Mouse (Mus musculus): ENCODE data around the gene Prrg4. TPM values are rescaled to one million over a fixed set of nuclear protein-coding genes. Genes with fewer than 3 reads are reported as not detected.
"Not testable (repeated sequence)": the region's sequence is repeated elsewhere in the genome, so short reads cannot be mapped to it uniquely, and the experiment has no call there.

Gene Prrg4
- polyA plus RNA-seq (2014; fragmentation: Nextera tagmentation; extraction: Ambion mirVana), result 2.1 and 2.9 TPM in 2 replicates

DNA sequence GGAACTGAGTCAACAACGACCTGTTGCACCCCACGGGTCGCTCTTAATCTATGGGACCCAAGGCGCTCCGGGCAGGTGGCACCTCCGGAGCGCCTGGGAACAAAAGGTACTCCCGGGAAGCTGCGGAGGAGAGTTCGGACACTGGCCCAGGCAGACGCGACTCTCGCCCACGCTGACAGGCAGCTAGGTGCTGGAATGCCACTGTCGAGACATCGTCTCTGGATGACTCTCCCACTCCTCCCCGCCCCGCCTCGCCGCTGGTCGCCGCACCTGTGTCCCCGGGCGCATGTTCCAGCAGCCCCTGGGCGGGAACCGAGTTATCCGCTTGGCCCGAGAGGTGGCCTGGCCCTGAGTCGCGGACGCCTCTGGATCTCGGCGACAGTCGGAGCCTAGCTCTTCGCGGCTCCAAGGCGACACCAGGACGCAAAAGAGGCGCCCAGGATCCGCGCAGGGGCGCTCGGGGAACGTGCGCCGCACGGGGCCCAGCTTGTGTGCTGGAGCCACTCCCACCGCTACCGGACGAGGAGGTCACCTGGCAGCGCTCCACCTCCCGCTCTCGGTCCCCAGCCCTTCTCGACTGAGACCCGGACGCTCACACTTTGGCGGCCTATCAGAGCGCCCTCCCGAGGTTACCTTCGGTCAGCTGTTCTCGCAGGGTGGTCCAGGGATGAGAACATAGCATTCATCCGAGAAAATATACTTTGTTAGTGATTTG, at the start of gene Prrg4:
Prrg4 (minus strand) TSS at position 601 of the 715 bp plus-strand sequence.
- Histone ChIP-seq H3K36me3 (ENCODE audit: control insufficient read depth, insufficient read depth, low read length) (no peaks in the 10 kb centered on the region), H3K27me3 (ENCODE audit: control insufficient read depth, insufficient read depth, low read length) (peaks cover 4% of the 10 kb centered on the region; the same call in 1 of the 2 replicates), H3K4me3 (ENCODE audit: low read length) (peak within 1 kb of the TSS; percentile 57), H3K9me3 (ENCODE audit: control insufficient read depth, low read length) (no peaks in the 10 kb centered on the region), H3K4me2 (replicated peaks; ENCODE audit: low read depth, low read length) (peak within 1 kb of the TSS; percentile 99), H3K9ac (ENCODE audit: low read depth, low read length) (peak within 1 kb of the TSS; percentile 60), H3K27ac (ENCODE audit: low read depth, low read length) (no peak within 1 kb of the TSS), H3K4me1 (ENCODE audit: control insufficient read depth, insufficient read depth, low read length) (no peaks in the 10 kb centered on the region)
- under 1% methylated on average over 62 of the region's 62 CpGs for WGBS
- peak; percentile 82 for ATAC-seq (ENCODE audit: low FRiP score, low TSS enrichment)

- Histone ChIP-seq H3K27me3 (ENCODE audit: control insufficient read depth, insufficient read depth, low read length) (no peaks in the 10 kb centered on the region), H3K9ac (ENCODE audit: low read depth, low read length) (no peak overlapping the region), H3K36me3 (ENCODE audit: control insufficient read depth, insufficient read depth, low read length) (no peaks in the 10 kb centered on the region), H3K4me3 (ENCODE audit: low read length) (no peak overlapping the region), H3K9me3 (ENCODE audit: control insufficient read depth, low read length) (no peaks in the 10 kb centered on the region), H3K27ac (ENCODE audit: low read depth, low read length) (no peak overlapping the region), H3K4me1 (ENCODE audit: control insufficient read depth, insufficient read depth, low read length) (no peaks in the 10 kb centered on the region), H3K4me2 (replicated peaks; ENCODE audit: low read depth, low read length) (no peak overlapping the region)
- ATAC-seq (ENCODE audit: low FRiP score, low TSS enrichment), result no peak
- 23% methylated on average over 10 of the region's 10 CpGs for WGBS
Measured at GRCm38 (mm10) chr2:104887882-104888566, 38.3 kb upstream of the Prrg4 start.

DNA sequence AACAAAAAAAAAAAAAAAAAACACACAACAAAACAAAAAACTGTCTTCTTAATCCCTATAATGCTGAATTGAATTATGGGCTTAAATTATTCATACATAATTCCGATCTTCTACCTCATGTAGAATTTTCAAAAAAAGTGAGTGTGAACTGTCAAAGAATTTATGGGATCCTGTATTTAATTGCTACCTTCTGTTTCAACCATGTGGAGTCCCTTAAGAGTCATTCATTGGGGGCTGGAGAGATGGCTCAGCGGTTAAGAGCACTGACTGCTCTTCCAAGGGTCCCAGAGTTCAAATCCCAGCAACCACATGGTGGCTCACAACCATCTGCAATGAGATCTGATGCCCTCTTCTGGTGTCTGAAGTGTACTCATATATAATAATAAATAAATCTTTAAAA, 37.7 kb upstream of the Prrg4 start:
- H3K36me3 ChIP-seq (ENCODE audit: control insufficient read depth, insufficient read depth, low read length); H3K4me2 ChIP-seq (replicated peaks; ENCODE audit: low read depth, low read length); H3K27ac ChIP-seq (ENCODE audit: low read depth, low read length); H3K9me3 ChIP-seq (ENCODE audit: control insufficient read depth, low read length); H3K4me1 ChIP-seq (ENCODE audit: control insufficient read depth, insufficient read depth, low read length); H3K27me3 ChIP-seq (ENCODE audit: control insufficient read depth, insufficient read depth, low read length); H3K9ac ChIP-seq (ENCODE audit: low read depth, low read length); ATAC-seq (ENCODE audit: low FRiP score, low TSS enrichment); H3K4me3 ChIP-seq (ENCODE audit: low read length): not testable (repeated sequence)
- whole genome bisulfite sequencing, result 54% methylated on average over 2 of the region's 2 CpGs

DNA sequence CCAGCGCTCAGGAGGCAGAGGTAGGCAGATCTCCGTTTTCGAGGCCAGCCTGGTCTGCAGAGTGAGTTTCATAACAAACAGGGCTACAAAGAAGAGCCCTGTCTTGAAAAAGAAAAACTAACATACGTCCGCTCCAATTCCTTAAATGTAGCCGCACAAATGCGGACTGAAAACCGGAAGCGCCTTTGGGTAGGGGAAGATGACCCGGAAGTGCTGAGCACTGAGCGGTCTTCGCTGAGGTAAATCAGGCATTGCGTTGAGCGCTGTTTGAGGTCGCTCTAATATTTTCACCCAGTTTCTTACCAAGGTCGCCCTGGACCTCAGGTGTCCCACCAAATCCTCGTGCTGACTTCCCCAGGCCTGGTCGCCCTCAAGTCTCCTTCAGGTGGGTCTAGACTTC, 36.4 kb upstream of the Prrg4 start:
- Histone ChIP-seq H3K36me3 (ENCODE audit: control insufficient read depth, insufficient read depth, low read length) (no peaks in the 10 kb centered on the region), H3K4me1 (ENCODE audit: control insufficient read depth, insufficient read depth, low read length) (no peaks in the 10 kb centered on the region), H3K9me3 (ENCODE audit: control insufficient read depth, low read length) (no peaks in the 10 kb centered on the region), H3K27ac (ENCODE audit: low read depth, low read length) (no peak overlapping the region), H3K27me3 (ENCODE audit: control insufficient read depth, insufficient read depth, low read length) (no peaks in the 10 kb centered on the region), H3K4me2 (replicated peaks; ENCODE audit: low read depth, low read length) (no peak overlapping the region), H3K9ac (ENCODE audit: low read depth, low read length) (no peak overlapping the region), H3K4me3 (ENCODE audit: low read length) (no peak overlapping the region)
- ATAC-seq (ENCODE audit: low FRiP score, low TSS enrichment), result no peak
- 94% methylated on average over 18 of the region's 18 CpGs for WGBS

DNA sequence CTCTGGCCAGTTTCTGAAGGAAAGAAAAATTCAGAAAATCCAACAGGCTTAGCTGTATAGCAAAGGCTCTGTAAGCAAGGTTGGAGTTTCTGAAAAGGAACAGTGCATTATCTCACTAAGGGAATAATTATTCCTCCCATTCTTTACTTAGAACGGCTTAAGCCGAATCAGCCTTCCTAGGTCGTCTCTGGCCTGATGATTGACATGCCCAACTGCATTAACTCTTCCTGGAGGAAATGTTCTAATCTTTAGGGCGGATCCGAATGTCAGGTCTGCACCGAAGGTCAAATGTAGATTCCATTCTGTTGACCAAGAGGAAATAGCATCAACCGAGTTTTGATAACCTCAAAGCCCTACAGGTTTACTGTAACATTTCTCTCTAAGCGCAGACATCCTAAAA, 29.1 kb upstream of the Prrg4 start:
- 87% methylated on average over 8 of the region's 8 CpGs for WGBS
- Histone ChIP-seq H3K27me3 (ENCODE audit: control insufficient read depth, insufficient read depth, low read length) (no peaks in the 10 kb centered on the region), H3K4me1 (ENCODE audit: control insufficient read depth, insufficient read depth, low read length) (no peaks in the 10 kb centered on the region), H3K9me3 (ENCODE audit: control insufficient read depth, low read length) (no peaks in the 10 kb centered on the region), H3K27ac (ENCODE audit: low read depth, low read length) (no peak overlapping the region), H3K4me3 (ENCODE audit: low read length) (no peak overlapping the region), H3K9ac (ENCODE audit: low read depth, low read length) (no peak overlapping the region), H3K36me3 (ENCODE audit: control insufficient read depth, insufficient read depth, low read length) (no peaks in the 10 kb centered on the region), H3K4me2 (replicated peaks; ENCODE audit: low read depth, low read length) (no peak overlapping the region)
- ATAC-seq (ENCODE audit: low FRiP score, low TSS enrichment), result no peak

DNA sequence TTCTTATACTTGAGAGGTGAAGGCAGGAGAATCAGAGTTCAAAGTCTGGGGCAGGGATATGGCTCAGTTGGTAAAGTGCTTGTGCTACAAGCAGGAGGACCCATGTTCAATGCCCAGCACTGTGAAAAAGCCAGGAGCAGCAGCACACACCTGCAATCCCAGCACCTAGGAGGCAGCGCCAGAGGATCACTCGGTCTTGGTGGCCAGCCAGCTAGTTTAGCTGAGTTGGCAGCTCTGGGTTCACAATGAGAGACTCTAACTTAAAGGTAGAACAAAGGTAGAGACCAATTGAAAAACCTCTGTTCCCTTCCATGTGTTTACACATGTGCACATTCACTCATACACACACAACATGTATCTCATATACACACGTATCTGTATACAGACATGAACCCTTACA, 19.4 kb upstream of the Prrg4 start:
- Histone ChIP-seq H3K27ac (ENCODE audit: low read depth, low read length) (no peak overlapping the region), H3K36me3 (ENCODE audit: control insufficient read depth, insufficient read depth, low read length) (no peaks in the 10 kb centered on the region), H3K27me3 (ENCODE audit: control insufficient read depth, insufficient read depth, low read length) (no peaks in the 10 kb centered on the region), H3K4me3 (ENCODE audit: low read length) (no peak overlapping the region), H3K4me2 (replicated peaks; ENCODE audit: low read depth, low read length) (no peak overlapping the region), H3K9ac (ENCODE audit: low read depth, low read length) (no peak overlapping the region), H3K4me1 (ENCODE audit: control insufficient read depth, insufficient read depth, low read length) (no peaks in the 10 kb centered on the region), H3K9me3 (ENCODE audit: control insufficient read depth, low read length) (no peaks in the 10 kb centered on the region)
- ATAC-seq (ENCODE audit: low FRiP score, low TSS enrichment), result no peak
- WGBS, result 87% methylated on average over 3 of the region's 3 CpGs

GRCm38 (mm10) chr2:104867282-104867855, 17.7 kb upstream of the Prrg4 start, which contains the start of gene Ccdc73:
Ccdc73 (plus strand) TSS chr2:104867805.
- Histone ChIP-seq H3K36me3 (ENCODE audit: control insufficient read depth, insufficient read depth, low read length) (no peaks in the 10 kb centered on the region), H3K9ac (ENCODE audit: low read depth, low read length) (no peak within 1 kb of the TSS), H3K9me3 (ENCODE audit: control insufficient read depth, low read length) (no peaks in the 10 kb centered on the region), H3K4me1 (ENCODE audit: control insufficient read depth, insufficient read depth, low read length) (no peaks in the 10 kb centered on the region), H3K4me3 (ENCODE audit: low read length) (no peak within 1 kb of the TSS), H3K4me2 (replicated peaks; ENCODE audit: low read depth, low read length) (no peak within 1 kb of the TSS), H3K27ac (ENCODE audit: low read depth, low read length) (no peak within 1 kb of the TSS), H3K27me3 (ENCODE audit: control insufficient read depth, insufficient read depth, low read length) (no peaks in the 10 kb centered on the region)
- ATAC-seq (ENCODE audit: low FRiP score, low TSS enrichment), result no peak
- 91% methylated on average over 13 of the region's 13 CpGs for WGBS

DNA sequence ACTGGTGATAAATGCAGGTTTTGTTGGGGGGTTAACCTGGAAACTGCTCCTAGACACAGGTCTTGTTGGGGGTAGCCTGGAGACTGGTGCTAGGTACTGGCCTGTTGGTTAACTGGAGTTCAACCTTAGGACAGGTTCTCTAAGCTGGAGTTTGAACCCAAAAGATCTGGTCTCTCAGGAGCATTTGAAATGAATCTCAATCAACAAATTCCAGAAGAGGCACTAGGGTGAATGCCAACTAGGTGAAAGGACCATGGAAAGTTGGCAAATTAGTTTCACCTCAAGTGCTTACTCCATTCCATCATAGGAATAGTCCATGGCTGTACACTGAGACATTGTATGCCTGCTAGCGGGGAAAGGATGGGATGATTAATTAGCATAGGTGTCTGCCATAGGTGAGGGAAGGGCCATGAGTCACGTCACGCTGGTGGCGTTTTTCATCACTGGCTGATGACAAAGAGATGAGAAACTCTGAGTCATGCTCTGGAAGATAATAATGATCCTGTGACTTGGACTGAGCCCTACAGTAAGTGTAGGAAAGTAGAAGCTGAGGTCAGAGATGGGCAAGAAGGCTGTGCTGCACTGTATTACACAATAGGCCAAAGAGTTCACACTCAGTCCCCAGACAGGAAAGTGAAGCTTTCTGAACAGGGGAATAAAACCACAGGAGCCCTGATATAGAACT, 14.6 kb upstream of the Prrg4 start:
- 90% methylated on average over 4 of the region's 4 CpGs for WGBS
- H3K27ac ChIP-seq (ENCODE audit: low read depth, low read length), result no peak overlapping the region

More for the DNA sequence above, 14.6 kb upstream of the Prrg4 start:
- Histone ChIP-seq H3K4me2 (replicated peaks; ENCODE audit: low read depth, low read length) (no peak overlapping the region), H3K27me3 (ENCODE audit: control insufficient read depth, insufficient read depth, low read length) (no peaks in the 10 kb centered on the region), H3K4me1 (ENCODE audit: control insufficient read depth, insufficient read depth, low read length) (no peaks in the 10 kb centered on the region), H3K4me3 (ENCODE audit: low read length) (no peak overlapping the region), H3K36me3 (ENCODE audit: control insufficient read depth, insufficient read depth, low read length) (no peaks in the 10 kb centered on the region), H3K9me3 (ENCODE audit: control insufficient read depth, low read length) (no peaks in the 10 kb centered on the region), H3K9ac (ENCODE audit: low read depth, low read length) (no peak overlapping the region)
- ATAC-seq (ENCODE audit: low FRiP score, low TSS enrichment), result no peak

All from kidney, embryonic 14.5 days (tissue).